Mouse (Mus musculus) hindbrain, embryonic 14.5 days (tissue): ENCODE measurements around the gene Lrrc41. TPM values are rescaled to one million over a fixed set of nuclear protein-coding genes. Genes with fewer than 3 reads are reported as not detected.

ENCODE experiments used
- ATAC-seq: fragments of 200-750 bp; cut with Nextera tagmentation; 2 replicates; pipeline ENCODE4 v1.8.0; 2017; ENCODE audit warnings: moderate number of reproducible peaks, mild to moderate bottlenecking, moderate TSS enrichment, moderate library complexity; ENCODE audit not compliant: low FRiP score
- DNase-seq: peaks from one replicate; pipeline ENCODE4 v3.0.0-alpha.2; 2015; ENCODE audit warnings: low spot score
- H3K27ac ChIP-seq: fragments of 300-500 bp; sonication (generic); 2 replicates; pipeline ENCODE4 v1.5.1; 2014; ENCODE audit warnings: mild to moderate bottlenecking, moderate library complexity
- H3K27me3 ChIP-seq: fragments of 300-500 bp; sonication (generic); 2 replicates; pipeline ENCODE4 v1.6.1; 2014; ENCODE audit warnings: mild to moderate bottlenecking, low read length, mixed read lengths; ENCODE audit not compliant: control insufficient read depth, insufficient read depth
- H3K36me3 ChIP-seq: fragments of 300-500 bp; sonication (generic); replicated peaks from 2 replicates; pipeline ENCODE4 v1.6.1; 2014; ENCODE audit not compliant: control insufficient read depth, insufficient read depth
- H3K4me1 ChIP-seq: fragments of 300-500 bp; sonication (generic); replicated peaks from 2 replicates; pipeline ENCODE4 v1.6.1; 2014; ENCODE audit warnings: antibody characterized with exemption, low read length, mixed read lengths; ENCODE audit not compliant: control insufficient read depth, insufficient read depth
- H3K4me2 ChIP-seq: fragments of 300-500 bp; sonication (generic); replicated peaks from 2 replicates; pipeline ENCODE4 v1.6.1; 2014; ENCODE audit warnings: mild to moderate bottlenecking, moderate library complexity
- H3K4me3 ChIP-seq: fragments of 300-500 bp; sonication (generic); replicated peaks from 2 replicates; pipeline ENCODE4 v1.5.1; 2014; ENCODE audit warnings: mild to moderate bottlenecking, low read length
- H3K9ac ChIP-seq: fragments of 300-500 bp; sonication (generic); 2 replicates; pipeline ENCODE4 v1.6.1; 2014
- H3K9me3 ChIP-seq: fragments of 300-500 bp; sonication (generic); 2 replicates; pipeline ENCODE4 v1.6.1; 2016; ENCODE audit warnings: low read length; ENCODE audit not compliant: control insufficient read depth
- WGBS: fragments of 180-500 bp; shearing (Covaris S2); extraction: QIAGEN DNeasy Blood & Tissue Kit; methylation state at CpG from one replicate; pipeline ENCODE4 v1.1.7; 2014; 5-methylcytosine and 5-hydroxymethylcytosine counted together
- polyA plus RNA-seq: library from polyadenylated mRNA; unstranded; fragments of >200 nt; fragmentation: Nextera tagmentation; extraction: Ambion mirVana; gene quantifications from 2 replicates; pipeline ENCODE4 v1.2.1, GENCODE M21; 2014

The Lrrc41 gene
- polyA plus RNA-seq, 1 experiment from 2014 or later, result 75.9 TPM

GRCm38 (mm10) chr4:116140801-116141574 is 65.9 kb downstream of the Lrrc41 start:
- no peaks in the 10 kb centered on the region for H3K36me3 ChIP-seq
- H3K27me3 ChIP-seq, result peaks cover 9% of the 10 kb centered on the region; the same call in 1 of the 2 replicates
- no peak for DNase-seq
- 0 out of 2 replicates have a peak, but pooled peaks cover 13% of the 10 kb centered on the region for H3K4me1 ChIP-seq
- no peak overlapping the region for H3K27ac ChIP-seq
- H3K4me2 ChIP-seq, result no peak overlapping the region
- no peaks in the 10 kb centered on the region for H3K9me3 ChIP-seq
- WGBS, result 83% methylated on average over 7 of the region's 7 CpGs
- no peak overlapping the region for H3K4me3 ChIP-seq
- ATAC-seq, result no peak
- H3K9ac ChIP-seq, result no peak overlapping the region

- ATAC-seq, result no peak
- no peak overlapping the region for H3K4me2 ChIP-seq
- 0 out of 2 replicates have a peak, but pooled peaks cover 13% of the 10 kb centered on the region for H3K4me1 ChIP-seq
- H3K9me3 ChIP-seq, result no peaks in the 10 kb centered on the region
- DNase-seq, result no peak
- H3K4me3 ChIP-seq, result no peak overlapping the region
- no peak overlapping the region for H3K27ac ChIP-seq
- peaks cover 9% of the 10 kb centered on the region; the same call in 1 of the 2 replicates for H3K27me3 ChIP-seq
- H3K36me3 ChIP-seq, result no peaks in the 10 kb centered on the region
- H3K9ac ChIP-seq, result no peak overlapping the region
- WGBS, result 68% methylated on average over 1 of the region's 1 CpGs
These were observed 66.7 kb downstream of the Lrrc41 start for GRCm38 (mm10) chr4:116141736-116142135.

- peaks cover 9% of the 10 kb centered on the region; the same call in 1 of the 2 replicates for H3K27me3 ChIP-seq
- no peak overlapping the region for H3K27ac ChIP-seq
- no peak overlapping the region for H3K4me3 ChIP-seq
- 0 out of 2 replicates have a peak, but pooled peaks cover 13% of the 10 kb centered on the region for H3K4me1 ChIP-seq
- 57% methylated on average over 7 of the region's 7 CpGs for WGBS
- H3K9me3 ChIP-seq, result no peaks in the 10 kb centered on the region
- H3K36me3 ChIP-seq, result no peaks in the 10 kb centered on the region
- no peak for DNase-seq
- ATAC-seq, result no peak
- H3K4me2 ChIP-seq, result no peak overlapping the region
- no peak overlapping the region for H3K9ac ChIP-seq
These were observed 67.2 kb downstream of the Lrrc41 start for GRCm38 (mm10) chr4:116142269-116142668.

GRCm38 (mm10) chr4:116143317-116143811 is 68.3 kb downstream of the Lrrc41 start:
- Histone ChIP-seq H3K9ac (no peak overlapping the region), H3K27me3 (peaks cover 9% of the 10 kb centered on the region; the same call in 1 of the 2 replicates), H3K27ac (no peak overlapping the region), H3K4me3 (peak overlapping the region; percentile 46), H3K36me3 (no peaks in the 10 kb centered on the region), H3K4me1 (0 out of 2 replicates have a peak, but pooled peaks cover 13% of the 10 kb centered on the region), H3K9me3 (no peaks in the 10 kb centered on the region), H3K4me2 (peak overlapping the region; percentile 86)
- 9% methylated on average over 7 of the region's 7 CpGs for WGBS
- ATAC-seq (no peak), DNase-seq (no peak)

- Histone ChIP-seq H3K27me3 (peaks cover 9% of the 10 kb centered on the region; the same call in 1 of the 2 replicates), H3K36me3 (no peaks in the 10 kb centered on the region), H3K9me3 (no peaks in the 10 kb centered on the region), H3K27ac (no peak overlapping the region), H3K4me3 (peak overlapping the region; percentile 46), H3K4me2 (peak overlapping the region; percentile 86), H3K4me1 (0 out of 2 replicates have a peak, but pooled peaks cover 13% of the 10 kb centered on the region), H3K9ac (peak overlapping the region; percentile 68)
- WGBS, result 1% methylated on average over 47 of the region's 47 CpGs
- ATAC-seq (peak; percentile 61), DNase-seq (peak; percentile 53)
These were observed 69.0 kb downstream of the Lrrc41 start for GRCm38 (mm10) chr4:116143891-116144717.

Other genes starting within 250 kb of the Lrrc41 start
- 5.5 and 5.8 TPM in 2 replicates for gene Mob3c, start 247.2 kb upstream of the Lrrc41 start, polyA plus RNA-seq
- gene Mknk1, start 236.1 kb upstream of the Lrrc41 start, polyA plus RNA-seq, result 21.3 and 21.6 TPM in 2 replicates
- gene Kncn, start 190.9 kb upstream of the Lrrc41 start, polyA plus RNA-seq, result 0.13 TPM in 1 of 2 replicates, not detected in the other
- 0.13 TPM in 1 of 2 replicates, not detected in the other for gene 6430628N08Rik, start 184.6 kb upstream of the Lrrc41 start, polyA plus RNA-seq
- gene Dmbx1, start 135.3 kb upstream of the Lrrc41 start, polyA plus RNA-seq, result 2.7 and 3.3 TPM in 2 replicates
- gene Faah, start 57.3 kb upstream of the Lrrc41 start, polyA plus RNA-seq, result 18.0 and 18.5 TPM in 2 replicates
- gene Nsun4, start 21.4 kb upstream of the Lrrc41 start, polyA plus RNA-seq, result 10.4 and 11.5 TPM in 2 replicates
- gene Uqcrh, start 198 bp upstream of the Lrrc41 start, polyA plus RNA-seq, result 438 and 513 TPM in 2 replicates
- 7.0 and 7.2 TPM in 2 replicates for gene Rad54l, start 48.4 kb downstream of the Lrrc41 start, polyA plus RNA-seq
- gene Pomgnt1, start 48.6 kb downstream of the Lrrc41 start, polyA plus RNA-seq, result 72.1 and 73.8 TPM in 2 replicates
- 2.7 and 3.2 TPM in 2 replicates for gene Lurap1, start 76.1 kb downstream of the Lrrc41 start, polyA plus RNA-seq
- 0.21 TPM in 2 replicates for gene Tspan1, start 92.3 kb downstream of the Lrrc41 start, polyA plus RNA-seq
- not detected in 2 replicates for gene 1700042G07Rik, start 98.1 kb downstream of the Lrrc41 start, polyA plus RNA-seq
- gene Gm49337, start 98.1 kb downstream of the Lrrc41 start, polyA plus RNA-seq, result not detected in 2 replicates
- gene Pik3r3, start 146.3 kb downstream of the Lrrc41 start, polyA plus RNA-seq, result 66.3 and 69.0 TPM in 2 replicates